Mouse (Mus musculus) retina, embryonic 14.5 days (tissue): Measurements from ENCODE around the gene Sgo1.
"Not testable (repeated sequence)": the region's sequence is repeated elsewhere in the genome, so short reads cannot be mapped to it uniquely, and the experiment has no call there.

Source experiments
- DNase-seq: peaks from one replicate; pipeline ENCODE4 v3.0.0-alpha.2; 2015; ENCODE audit warnings: low spot score

Sgo1 gene

GRCm38 (mm10) chr17:53688877-53689802, at the start of gene Sgo1:
Gene Sgo1, minus strand, starts transcription at chr17:53689333.
- DNase-seq, result peak; percentile 97

- DNase-seq, result not testable (repeated sequence)
Observed at GRCm38 (mm10) chr17:53718916-53719315, 29.8 kb upstream of the Sgo1 start.

GRCm38 (mm10) chr17:53718474-53718873, 29.3 kb upstream of the Sgo1 start:
- no peak for DNase-seq

- not testable (repeated sequence) for DNase-seq
Observed at GRCm38 (mm10) chr17:53715161-53715560, 26.0 kb upstream of the Sgo1 start.

- DNase-seq, result no peak
Observed at GRCm38 (mm10) chr17:53714453-53714852, 25.3 kb upstream of the Sgo1 start.

GRCm38 (mm10) chr17:53697521-53697920, 8.4 kb upstream of the Sgo1 start:
- not testable (repeated sequence) for DNase-seq

- DNase-seq, result peak; percentile 64
Observed at GRCm38 (mm10) chr17:53694039-53694438, 4.9 kb upstream of the Sgo1 start.

GRCm38 (mm10) chr17:53689946-53690345, 813 bp upstream of the Sgo1 start:
- DNase-seq, result no peak

GRCm38 (mm10) chr17:53688321-53688720, 812 bp downstream of the Sgo1 start:
- DNase-seq, result no peak

- peak; percentile 75 for DNase-seq
Observed at GRCm38 (mm10) chr17:53678716-53679115, 10.4 kb downstream of the Sgo1 start.

- DNase-seq, result no peak
Observed at GRCm38 (mm10) chr17:53670453-53670852, 18.7 kb downstream of the Sgo1 start.

GRCm38 (mm10) chr17:53664703-53665382, 24.3 kb downstream of the Sgo1 start:
- no peak for DNase-seq

GRCm38 (mm10) chr17:53664267-53664666, 24.9 kb downstream of the Sgo1 start:
- no peak for DNase-seq

GRCm38 (mm10) chr17:53661056-53661840, 27.9 kb downstream of the Sgo1 start:
- peak; percentile 57 for DNase-seq

GRCm38 (mm10) chr17:53659738-53660137, 29.4 kb downstream of the Sgo1 start:
- DNase-seq, result no peak

GRCm38 (mm10) chr17:53659230-53659629, 29.9 kb downstream of the Sgo1 start:
- DNase-seq, result no peak

- DNase-seq, result no peak
Observed at GRCm38 (mm10) chr17:53658668-53659067, 30.5 kb downstream of the Sgo1 start.

GRCm38 (mm10) chr17:53657391-53657790, 31.7 kb downstream of the Sgo1 start:
- DNase-seq, result not testable (repeated sequence)

GRCm38 (mm10) chr17:53656369-53656860, 32.7 kb downstream of the Sgo1 start:
- DNase-seq, result no peak

- no peak for DNase-seq
Observed at GRCm38 (mm10) chr17:53655959-53656358, 33.2 kb downstream of the Sgo1 start.

GRCm38 (mm10) chr17:53655081-53655480, 34.1 kb downstream of the Sgo1 start:
- DNase-seq, result no peak

- no peak for DNase-seq
Observed at GRCm38 (mm10) chr17:53654596-53654995, 34.5 kb downstream of the Sgo1 start.
